Mouse (Mus musculus): ENCODE measurements around the gene Trp53bp1. TPM values are rescaled to one million over a fixed set of nuclear protein-coding genes. Genes with fewer than 3 reads are reported as not detected.

Trp53bp1 gene
- 15.0 TPM for polyA plus RNA-seq (2014; fragmentation: Illumina TruSeq; extraction: RNeasy Lipid Tissue Mini Kit (QIAGEN cat#74804); ENCODE audit: low read depth, low replicate concordance)

DNA sequence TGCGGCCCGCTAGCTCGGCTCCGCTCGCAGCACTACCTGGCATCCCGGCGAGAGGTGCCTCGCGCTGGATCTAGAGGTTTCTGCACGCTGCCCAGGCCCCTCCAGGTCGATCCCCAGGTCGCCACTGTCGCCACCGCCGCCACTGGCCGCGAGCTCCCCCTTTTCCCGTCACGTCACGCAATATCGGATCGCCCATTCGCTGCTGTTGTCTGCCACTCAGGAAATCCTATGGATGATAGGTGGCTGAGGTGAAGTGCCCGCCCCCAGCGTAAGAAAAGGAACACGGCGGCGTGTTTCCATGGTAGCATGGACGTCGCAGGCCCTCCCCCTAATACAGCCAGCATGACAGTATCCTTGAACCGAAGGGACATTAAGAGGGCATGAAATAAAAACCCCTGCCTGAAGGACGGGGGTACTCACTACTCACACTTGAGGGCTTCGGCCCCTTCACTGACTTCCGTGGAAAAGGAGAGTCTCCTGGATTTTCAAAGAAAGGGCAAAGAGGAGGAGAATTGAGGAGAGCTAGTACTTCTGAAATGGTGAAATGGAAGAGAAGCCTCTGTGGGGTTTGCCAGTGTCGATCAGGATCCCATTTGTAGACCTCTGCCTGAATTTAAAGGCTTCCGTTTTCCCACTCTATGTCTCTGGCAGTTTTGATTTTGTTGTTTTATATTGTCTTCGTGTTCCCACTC lies at the start of gene Trp53bp1:
Gene Trp53bp1, minus strand, starts transcription at position 172 of the 692 bp plus-strand sequence.

DNA sequence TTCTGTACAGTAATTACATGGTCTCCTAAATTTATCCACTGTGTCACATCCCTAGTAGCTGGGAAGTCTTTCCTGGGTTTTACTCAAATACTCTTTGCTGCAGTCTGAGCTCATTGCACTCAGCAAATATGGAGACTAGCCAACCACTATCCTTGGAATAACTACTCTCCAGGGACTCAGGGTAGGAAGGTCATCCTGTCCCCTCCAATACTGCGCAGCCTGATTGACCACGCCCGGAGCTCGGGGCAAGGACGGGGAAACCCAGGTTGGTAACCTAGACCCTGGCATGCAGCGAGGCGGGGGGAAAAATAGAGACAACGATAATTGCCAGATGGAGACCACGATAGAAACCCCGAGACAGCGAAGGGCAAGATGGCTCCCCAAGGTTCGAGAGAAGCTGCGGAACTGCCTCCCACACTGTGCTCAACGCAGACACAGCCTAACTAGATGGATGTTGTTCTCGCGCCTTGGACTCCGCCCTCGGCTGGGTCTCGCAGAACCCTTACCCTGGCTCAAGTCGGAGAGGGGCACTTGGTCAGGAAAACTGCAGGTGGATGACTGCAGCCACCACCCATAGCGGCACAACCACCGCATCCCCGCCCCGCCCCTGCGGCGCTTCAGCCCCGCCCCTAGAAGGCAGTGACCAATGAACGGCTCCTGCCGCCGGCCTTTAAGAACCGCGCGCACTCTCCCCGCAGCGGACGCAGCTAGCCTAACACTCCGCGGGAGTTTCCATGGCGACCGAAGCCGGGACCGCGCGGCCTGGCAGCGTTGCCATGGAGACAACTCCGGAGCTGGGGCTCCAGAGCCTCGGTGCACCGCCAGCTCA lies 17.9 kb upstream of the Trp53bp1 start, which contains the start of gene Map1a:
Gene Map1a, plus strand, starts transcription at position 700 of the 829 bp plus-strand sequence.

DNA sequence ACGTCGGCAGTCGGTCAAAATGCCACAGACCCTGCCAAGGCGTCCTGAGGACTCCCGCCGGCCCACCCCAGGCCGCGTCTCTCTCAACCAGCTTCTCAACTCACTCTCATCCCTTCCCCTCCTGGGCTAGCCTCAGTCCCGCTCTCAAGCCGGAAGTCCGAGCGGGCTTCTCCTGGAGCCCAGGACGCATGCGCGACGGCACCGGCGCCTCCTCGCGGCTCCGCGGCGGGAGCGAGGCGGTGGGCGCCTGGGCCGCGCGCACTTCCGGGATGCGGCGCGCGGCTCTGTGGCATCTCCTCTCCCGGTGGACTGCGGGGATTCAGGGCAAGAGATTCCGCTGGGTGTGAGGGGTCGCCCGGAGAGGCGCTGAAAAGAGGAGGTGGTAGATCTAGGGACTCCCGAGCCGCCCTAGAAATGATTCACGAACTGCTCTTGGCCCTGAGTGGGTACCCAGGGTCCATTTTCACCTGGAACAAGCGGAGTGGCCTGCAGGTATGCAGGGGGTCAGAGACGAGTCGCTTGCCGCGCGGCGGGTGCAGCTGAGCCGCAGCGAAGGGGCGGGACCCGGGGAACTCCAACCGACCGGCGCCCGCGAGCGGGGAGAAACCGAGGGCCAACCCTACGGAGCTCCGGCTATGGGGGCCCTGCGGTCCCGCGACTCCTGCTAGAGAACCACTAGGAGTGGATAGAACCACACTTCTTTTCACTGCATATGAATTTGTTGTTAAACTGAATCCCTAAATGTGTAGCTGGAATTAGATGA lies 100.0 kb downstream of the Trp53bp1 start, which contains the start of gene Zscan29:
Gene Zscan29, minus strand, starts transcription at position 146 of the 763 bp plus-strand sequence.

DNA sequence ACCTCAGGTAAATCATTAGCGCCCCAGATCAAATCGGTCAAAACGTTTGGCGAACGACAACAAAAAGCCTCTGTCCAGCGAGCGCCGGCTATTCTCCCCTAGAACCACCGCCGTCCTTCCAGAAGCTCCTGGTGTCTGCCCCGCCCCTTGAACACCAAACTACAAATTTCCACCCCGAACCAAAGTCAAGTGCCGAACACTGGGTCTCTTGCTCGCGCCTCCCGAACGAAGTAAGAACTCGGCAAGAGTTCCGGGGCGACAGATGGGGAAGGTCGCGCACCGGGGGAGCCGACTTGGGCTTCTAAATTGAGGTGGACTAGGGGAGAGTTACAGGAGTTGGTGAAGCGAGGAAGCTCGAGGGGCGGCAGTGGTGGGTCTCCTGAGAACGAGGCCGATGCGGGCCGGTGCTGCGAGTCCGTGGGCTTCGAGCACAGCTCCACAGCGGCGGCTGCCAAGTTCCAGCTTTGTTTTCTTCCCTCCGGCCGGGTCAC lies 100.7 kb downstream of the Trp53bp1 start, which contains the start of gene Tubgcp4:
Gene Tubgcp4, plus strand, starts transcription at position 174 of the 491 bp plus-strand sequence.

Other genes starting within 250 kb of the Trp53bp1 start
- gene Epb42, start 234.3 kb downstream of the Trp53bp1 start, polyA plus RNA-seq (2014; fragmentation: Illumina TruSeq; extraction: RNeasy Lipid Tissue Mini Kit (QIAGEN cat#74804); ENCODE audit: low read depth, low replicate concordance) = not detected
- gene Tgm5, start 185.6 kb downstream of the Trp53bp1 start, polyA plus RNA-seq (2014; fragmentation: Illumina TruSeq; extraction: RNeasy Lipid Tissue Mini Kit (QIAGEN cat#74804); ENCODE audit: low read depth, low replicate concordance) = 0.41 TPM
- 0.19 TPM for gene Tgm7, start 161.6 kb downstream of the Trp53bp1 start, polyA plus RNA-seq (2014; fragmentation: Illumina TruSeq; extraction: RNeasy Lipid Tissue Mini Kit (QIAGEN cat#74804); ENCODE audit: low read depth, low replicate concordance)
- gene Adal, start 131.0 kb downstream of the Trp53bp1 start, polyA plus RNA-seq (2014; fragmentation: Illumina TruSeq; extraction: RNeasy Lipid Tissue Mini Kit (QIAGEN cat#74804); ENCODE audit: low read depth, low replicate concordance) = 23.8 TPM
- 4.4 TPM for gene Lcmt2, start 130.8 kb downstream of the Trp53bp1 start, polyA plus RNA-seq (2014; fragmentation: Illumina TruSeq; extraction: RNeasy Lipid Tissue Mini Kit (QIAGEN cat#74804); ENCODE audit: low read depth, low replicate concordance)
- gene Tubgcp4, start 100.8 kb downstream of the Trp53bp1 start, polyA plus RNA-seq (2014; fragmentation: Illumina TruSeq; extraction: RNeasy Lipid Tissue Mini Kit (QIAGEN cat#74804); ENCODE audit: low read depth, low replicate concordance) = 121 TPM
- 27.1 TPM for gene Zscan29, start 100.3 kb downstream of the Trp53bp1 start, polyA plus RNA-seq (2014; fragmentation: Illumina TruSeq; extraction: RNeasy Lipid Tissue Mini Kit (QIAGEN cat#74804); ENCODE audit: low read depth, low replicate concordance)
- 0.88 TPM for gene Map1a, start 18.2 kb upstream of the Trp53bp1 start, polyA plus RNA-seq (2014; fragmentation: Illumina TruSeq; extraction: RNeasy Lipid Tissue Mini Kit (QIAGEN cat#74804); ENCODE audit: low read depth, low replicate concordance)
- 34.6 TPM for gene Ppip5k1, start 84.0 kb upstream of the Trp53bp1 start, polyA plus RNA-seq (2014; fragmentation: Illumina TruSeq; extraction: RNeasy Lipid Tissue Mini Kit (QIAGEN cat#74804); ENCODE audit: low read depth, low replicate concordance)
- gene Ckmt1, start 86.3 kb upstream of the Trp53bp1 start, polyA plus RNA-seq (2014; fragmentation: Illumina TruSeq; extraction: RNeasy Lipid Tissue Mini Kit (QIAGEN cat#74804); ENCODE audit: low read depth, low replicate concordance) = 524 TPM
- not detected for gene Strc, start 115.8 kb upstream of the Trp53bp1 start, polyA plus RNA-seq (2014; fragmentation: Illumina TruSeq; extraction: RNeasy Lipid Tissue Mini Kit (QIAGEN cat#74804); ENCODE audit: low read depth, low replicate concordance)
- 1,508 TPM for gene Pdia3, start 142.4 kb upstream of the Trp53bp1 start, polyA plus RNA-seq (2014; fragmentation: Illumina TruSeq; extraction: RNeasy Lipid Tissue Mini Kit (QIAGEN cat#74804); ENCODE audit: low read depth, low replicate concordance)
- gene Catsper2, start 142.4 kb upstream of the Trp53bp1 start, polyA plus RNA-seq (2014; fragmentation: Illumina TruSeq; extraction: RNeasy Lipid Tissue Mini Kit (QIAGEN cat#74804); ENCODE audit: low read depth, low replicate concordance) = 2.7 TPM
- gene Ell3, start 172.9 kb upstream of the Trp53bp1 start, polyA plus RNA-seq (2014; fragmentation: Illumina TruSeq; extraction: RNeasy Lipid Tissue Mini Kit (QIAGEN cat#74804); ENCODE audit: low read depth, low replicate concordance) = 13.1 TPM
- gene Serf2, start 177.8 kb upstream of the Trp53bp1 start, polyA plus RNA-seq (2014; fragmentation: Illumina TruSeq; extraction: RNeasy Lipid Tissue Mini Kit (QIAGEN cat#74804); ENCODE audit: low read depth, low replicate concordance) = 102 TPM
- gene Hypk, start 181.9 kb upstream of the Trp53bp1 start, polyA plus RNA-seq (2014; fragmentation: Illumina TruSeq; extraction: RNeasy Lipid Tissue Mini Kit (QIAGEN cat#74804); ENCODE audit: low read depth, low replicate concordance) = 47.8 TPM
- gene Serinc4, start 185.4 kb upstream of the Trp53bp1 start, polyA plus RNA-seq (2014; fragmentation: Illumina TruSeq; extraction: RNeasy Lipid Tissue Mini Kit (QIAGEN cat#74804); ENCODE audit: low read depth, low replicate concordance) = 0.22 TPM
- 42.7 TPM for gene Mfap1b, start 202.7 kb upstream of the Trp53bp1 start, polyA plus RNA-seq (2014; fragmentation: Illumina TruSeq; extraction: RNeasy Lipid Tissue Mini Kit (QIAGEN cat#74804); ENCODE audit: low read depth, low replicate concordance)
- gene Mfap1a, start 235.3 kb upstream of the Trp53bp1 start, polyA plus RNA-seq (2014; fragmentation: Illumina TruSeq; extraction: RNeasy Lipid Tissue Mini Kit (QIAGEN cat#74804); ENCODE audit: low read depth, low replicate concordance) = 75.9 TPM
- 17.8 TPM for gene Wdr76, start 235.3 kb upstream of the Trp53bp1 start, polyA plus RNA-seq (2014; fragmentation: Illumina TruSeq; extraction: RNeasy Lipid Tissue Mini Kit (QIAGEN cat#74804); ENCODE audit: low read depth, low replicate concordance)